Mouse (Mus musculus): Measurements from ENCODE around the gene Cpb2.

The Cpb2 gene

GRCm38 (mm10) chr14:75242087-75242486 is at the start of gene Cpb2:
Cpb2 (plus strand) TSS chr14:75242287.
- no peak for DNase-seq (ENCODE audit: inconsistent ontology term)

GRCm38 (mm10) chr14:75192427-75192826 is 49.7 kb upstream of the Cpb2 start:
- DNase-seq (ENCODE audit: inconsistent ontology term) = no peak

GRCm38 (mm10) chr14:75192858-75193257 is 49.2 kb upstream of the Cpb2 start:
- DNase-seq (ENCODE audit: inconsistent ontology term) = no peak

- no peak for DNase-seq (ENCODE audit: inconsistent ontology term)
These were observed 46.6 kb upstream of the Cpb2 start for GRCm38 (mm10) chr14:75195530-75195929.

- peak; percentile 13 for DNase-seq (ENCODE audit: inconsistent ontology term)
These were observed 45.1 kb upstream of the Cpb2 start for GRCm38 (mm10) chr14:75197027-75197426.

GRCm38 (mm10) chr14:75197660-75198059 is 44.4 kb upstream of the Cpb2 start:
- no peak for DNase-seq (ENCODE audit: inconsistent ontology term)

GRCm38 (mm10) chr14:75205363-75206051 is 36.6 kb upstream of the Cpb2 start:
- DNase-seq (ENCODE audit: inconsistent ontology term) = no peak

GRCm38 (mm10) chr14:75206307-75206706 is 35.8 kb upstream of the Cpb2 start:
- DNase-seq (ENCODE audit: inconsistent ontology term) = no peak

GRCm38 (mm10) chr14:75208572-75209151 is 33.4 kb upstream of the Cpb2 start:
- DNase-seq (ENCODE audit: inconsistent ontology term) = no peak

GRCm38 (mm10) chr14:75213752-75214151 is 28.3 kb upstream of the Cpb2 start:
- DNase-seq (ENCODE audit: inconsistent ontology term) = no peak

- no peak for DNase-seq (ENCODE audit: inconsistent ontology term)
These were observed 23.2 kb upstream of the Cpb2 start for GRCm38 (mm10) chr14:75218843-75219242.

GRCm38 (mm10) chr14:75219250-75219913 is 22.7 kb upstream of the Cpb2 start:
- DNase-seq (ENCODE audit: inconsistent ontology term) = no peak

GRCm38 (mm10) chr14:75222386-75222785 is 19.7 kb upstream of the Cpb2 start:
- no peak for DNase-seq (ENCODE audit: inconsistent ontology term)

GRCm38 (mm10) chr14:75227453-75228084 is 14.5 kb upstream of the Cpb2 start:
- DNase-seq (ENCODE audit: inconsistent ontology term) = no peak

- peak; percentile 4 for DNase-seq (ENCODE audit: inconsistent ontology term)
These were observed 12.3 kb upstream of the Cpb2 start for GRCm38 (mm10) chr14:75229834-75230233.

GRCm38 (mm10) chr14:75233070-75233469 is 9.0 kb upstream of the Cpb2 start:
- DNase-seq (ENCODE audit: inconsistent ontology term) = no peak

- DNase-seq (ENCODE audit: inconsistent ontology term) = no peak
These were observed 6.5 kb upstream of the Cpb2 start for GRCm38 (mm10) chr14:75235552-75235951.

GRCm38 (mm10) chr14:75235955-75236635 is 6.0 kb upstream of the Cpb2 start:
- peak; percentile 51 for DNase-seq (ENCODE audit: inconsistent ontology term)

- no peak for DNase-seq (ENCODE audit: inconsistent ontology term)
These were observed 5.5 kb upstream of the Cpb2 start for GRCm38 (mm10) chr14:75236636-75237003.

- no peak for DNase-seq (ENCODE audit: inconsistent ontology term)
These were observed 5.0 kb upstream of the Cpb2 start for GRCm38 (mm10) chr14:75237096-75237495.

- DNase-seq (ENCODE audit: inconsistent ontology term) = no peak
These were observed 3.9 kb upstream of the Cpb2 start for GRCm38 (mm10) chr14:75238054-75238692.

Data from Muller cell, postnatal 12 days (primary cell).